Mouse (Mus musculus): ENCODE data around the gene Mrps35. TPM values are rescaled to one million over a fixed set of nuclear protein-coding genes. Genes with fewer than 3 reads are reported as not detected.

The Mrps35 gene
- polyA plus RNA-seq, 1 experiment: 44.9 TPM

DNA sequence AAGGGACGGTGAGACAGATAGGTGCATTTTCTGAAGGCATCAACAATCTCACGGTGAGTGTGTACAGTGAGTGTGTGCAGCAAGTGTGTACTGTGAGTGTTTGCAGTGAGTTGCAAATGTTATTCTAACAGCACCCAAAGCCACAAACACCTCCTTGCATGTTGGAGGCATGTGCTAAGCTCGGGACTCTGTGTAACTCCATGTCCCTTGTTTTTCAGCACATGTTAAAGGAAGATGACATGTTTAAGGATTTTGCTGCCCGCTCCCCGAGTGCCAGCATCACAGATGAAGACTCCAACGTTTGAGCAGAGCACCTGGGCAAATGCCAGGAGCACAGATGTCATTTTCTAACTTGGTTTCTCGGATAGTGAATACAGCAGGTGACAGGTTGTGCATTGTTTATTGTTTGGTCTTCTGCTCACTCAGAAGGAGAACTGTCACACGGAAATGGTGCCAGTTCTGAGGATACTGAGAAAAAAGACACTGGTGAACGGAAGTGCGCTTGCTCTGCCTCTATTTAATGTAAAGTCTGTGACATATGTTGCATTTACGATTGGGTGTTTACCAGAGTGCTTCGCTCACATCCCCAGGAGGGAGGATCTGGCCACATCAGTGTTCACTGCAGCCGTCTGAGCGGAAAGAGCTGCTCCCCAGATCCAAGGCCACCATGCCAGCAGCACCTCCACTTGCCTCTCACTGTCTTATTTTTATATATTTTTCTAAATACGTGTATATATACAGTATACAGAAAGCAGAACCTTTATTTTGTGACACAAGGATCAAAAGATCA is 12.3 kb upstream of the Mrps35 start:
- no peak overlapping the region for H3K4me3 ChIP-seq
- H3K4me2 ChIP-seq (ENCODE audit: low read depth): no peak overlapping the region
- H3K27me3 ChIP-seq (ENCODE audit: control insufficient read depth, insufficient read depth, insufficient read length): no peaks in the 10 kb centered on the region
- no peaks in the 10 kb centered on the region for H3K79me2 ChIP-seq (ENCODE audit: control insufficient read depth, insufficient read depth)
- H3ac ChIP-seq (ENCODE audit: control insufficient read depth, insufficient read length): no peak overlapping the region
- TF ChIP-seq MYOG (IDR thresholded peaks at IDR 0.05; ENCODE audit: control insufficient read depth in 1 of 3, insufficient read depth in 1 of 3, insufficient read length in 2 of 3, low read depth in 2 of 3): no peak
- TF ChIP-seq POLR2A (IDR thresholded peaks at IDR 0.05; ENCODE audit: insufficient read length, low read depth): no peak
- TF ChIP-seq USF1 (IDR thresholded peaks at IDR 0.05; ENCODE audit: low read depth): no peak
- TF ChIP-seq CEBPB (IDR thresholded peaks at IDR 0.05; ENCODE audit: insufficient read depth, poor library complexity, severe bottlenecking): no peak
- TF ChIP-seq MYOD1 (IDR thresholded peaks at IDR 0.05; ENCODE audit: control insufficient read depth in 1 of 3, insufficient read length in 2 of 3, low read depth in 2 of 3): no peak
- TF ChIP-seq MAX (IDR thresholded peaks at IDR 0.05; ENCODE audit: low read depth): no peak
- no peak for TF ChIP-seq REST (IDR thresholded peaks at IDR 0.05; ENCODE audit: insufficient read depth, insufficient read length)
- no peak for TF ChIP-seq POLR2AphosphoS2 (IDR thresholded peaks at IDR 0.05; ENCODE audit: insufficient read length, low read depth)
- no peak for TF ChIP-seq SRF (IDR thresholded peaks at IDR 0.05; ENCODE audit: control insufficient read depth, insufficient read length, low read depth)
- TF ChIP-seq TCF3 (IDR thresholded peaks at IDR 0.05; ENCODE audit: insufficient read length, low read depth): no peak
- no peak for TF ChIP-seq TCF12 (IDR thresholded peaks at IDR 0.05; ENCODE audit: insufficient read depth, poor library complexity, severe bottlenecking)
- TF ChIP-seq E2F4 (IDR thresholded peaks at IDR 0.05; ENCODE audit: insufficient read depth): no peak
- H3K36me3 ChIP-seq (ENCODE audit: control insufficient read depth, insufficient read depth): peaks cover 66% of the 10 kb centered on the region

DNA sequence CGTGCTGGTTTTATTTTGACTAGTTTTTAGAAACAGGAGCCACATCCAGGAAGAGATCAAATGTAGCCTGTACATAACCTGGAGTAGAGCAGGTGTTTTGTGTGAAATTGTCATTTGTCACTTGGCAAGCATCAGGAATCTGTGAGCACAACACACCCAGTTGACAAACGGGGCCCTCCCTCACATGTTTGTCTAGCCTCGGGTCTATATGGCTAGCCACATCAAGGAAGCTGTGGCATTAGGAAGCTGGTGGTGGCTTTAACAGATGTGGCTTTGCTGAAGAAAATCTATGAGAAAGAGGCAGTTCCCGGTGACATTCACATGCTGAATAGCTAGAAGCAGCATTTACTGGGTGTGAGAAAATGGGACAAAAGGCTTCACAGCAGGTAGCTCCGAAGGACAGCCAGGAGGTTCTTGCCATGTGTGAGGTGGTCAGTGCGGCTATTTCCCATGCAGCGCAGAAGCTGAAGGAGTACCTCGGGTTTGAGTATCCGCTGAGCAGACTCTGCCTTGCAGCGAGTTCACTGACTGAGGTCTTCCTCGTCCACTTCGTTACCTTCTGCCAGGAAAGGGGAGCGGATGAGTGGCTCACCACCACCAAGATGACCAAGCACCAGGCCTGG is 10.2 kb upstream of the Mrps35 start, which contains the start of gene Rep15:
TSS of gene Rep15 (plus strand) at position 282 of the 623 bp plus-strand sequence.
- H3K36me3 ChIP-seq (ENCODE audit: control insufficient read depth, insufficient read depth): peaks cover 50% of the 10 kb centered on the region
- no peak within 1 kb of the TSS for H3ac ChIP-seq (ENCODE audit: control insufficient read depth, insufficient read length)
- TF ChIP-seq USF1 (IDR thresholded peaks at IDR 0.05; ENCODE audit: low read depth) (no peak), SRF (IDR thresholded peaks at IDR 0.05; ENCODE audit: control insufficient read depth, insufficient read length, low read depth) (no peak), MAX (IDR thresholded peaks at IDR 0.05; ENCODE audit: low read depth) (no peak), MYOG (IDR thresholded peaks at IDR 0.05; ENCODE audit: control insufficient read depth in 1 of 3, insufficient read depth in 1 of 3, insufficient read length in 2 of 3, low read depth in 2 of 3) (no peak), REST (IDR thresholded peaks at IDR 0.05; ENCODE audit: insufficient read depth, insufficient read length) (no peak), E2F4 (IDR thresholded peaks at IDR 0.05; ENCODE audit: insufficient read depth) (no peak), POLR2A (IDR thresholded peaks at IDR 0.05; ENCODE audit: insufficient read length, low read depth) (no peak), TCF12 (IDR thresholded peaks at IDR 0.05; ENCODE audit: insufficient read depth, poor library complexity, severe bottlenecking) (no peak), MYOD1 (IDR thresholded peaks at IDR 0.05; ENCODE audit: control insufficient read depth in 1 of 3, insufficient read length in 2 of 3, low read depth in 2 of 3) (no peak), TCF3 (IDR thresholded peaks at IDR 0.05; ENCODE audit: insufficient read length, low read depth) (no peak), CEBPB (IDR thresholded peaks at IDR 0.05; ENCODE audit: insufficient read depth, poor library complexity, severe bottlenecking) (no peak), POLR2AphosphoS2 (IDR thresholded peaks at IDR 0.05; ENCODE audit: insufficient read length, low read depth) (no peak)
- H3K79me2 ChIP-seq (ENCODE audit: control insufficient read depth, insufficient read depth): no peaks in the 10 kb centered on the region
- H3K27me3 ChIP-seq (ENCODE audit: control insufficient read depth, insufficient read depth, insufficient read length): no peaks in the 10 kb centered on the region
- H3K4me2 ChIP-seq (ENCODE audit: low read depth): no peak within 1 kb of the TSS
- H3K4me3 ChIP-seq: no peak within 1 kb of the TSS

DNA sequence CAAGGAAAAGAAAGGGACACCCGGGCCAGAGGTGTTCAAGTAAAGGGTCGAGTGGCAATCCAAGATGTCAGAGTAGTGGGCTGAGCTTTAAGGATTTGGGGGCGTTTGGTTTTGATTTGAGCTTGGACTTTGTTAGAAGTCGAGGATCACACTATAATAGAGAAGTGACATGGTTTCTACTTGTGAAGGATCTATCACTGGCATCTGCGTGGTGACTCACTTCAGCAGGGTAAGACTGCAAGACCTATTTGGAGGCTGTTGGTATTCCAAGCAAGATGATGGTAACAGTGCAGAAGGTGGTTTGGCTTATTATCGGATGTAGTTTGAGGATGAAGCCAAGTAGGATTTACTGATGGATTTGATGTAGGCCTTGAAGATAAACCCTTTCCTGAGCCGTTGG is 1.1 kb downstream of the Mrps35 start:
- Histone ChIP-seq H3K79me2 (ENCODE audit: control insufficient read depth, insufficient read depth) (peaks cover 21% of the 10 kb centered on the region), H3K27me3 (ENCODE audit: control insufficient read depth, insufficient read depth, insufficient read length) (no peaks in the 10 kb centered on the region), H3K36me3 (ENCODE audit: control insufficient read depth, insufficient read depth) (peaks cover 10% of the 10 kb centered on the region), H3K4me2 (ENCODE audit: low read depth) (peak overlapping the region; percentile 96), H3ac (ENCODE audit: control insufficient read depth, insufficient read length) (peak overlapping the region; percentile 46), H3K4me3 (peak overlapping the region; percentile 57)
- TF ChIP-seq MYOD1 (IDR thresholded peaks at IDR 0.05; ENCODE audit: control insufficient read depth in 1 of 3, insufficient read length in 2 of 3, low read depth in 2 of 3) (no peak), TCF12 (IDR thresholded peaks at IDR 0.05; ENCODE audit: insufficient read depth, poor library complexity, severe bottlenecking) (no peak), MYOG (IDR thresholded peaks at IDR 0.05; ENCODE audit: control insufficient read depth in 1 of 3, insufficient read depth in 1 of 3, insufficient read length in 2 of 3, low read depth in 2 of 3) (no peak), CEBPB (IDR thresholded peaks at IDR 0.05; ENCODE audit: insufficient read depth, poor library complexity, severe bottlenecking) (no peak), SRF (IDR thresholded peaks at IDR 0.05; ENCODE audit: control insufficient read depth, insufficient read length, low read depth) (no peak), USF1 (IDR thresholded peaks at IDR 0.05; ENCODE audit: low read depth) (no peak), REST (IDR thresholded peaks at IDR 0.05; ENCODE audit: insufficient read depth, insufficient read length) (no peak), MAX (IDR thresholded peaks at IDR 0.05; ENCODE audit: low read depth) (no peak), POLR2AphosphoS2 (IDR thresholded peaks at IDR 0.05; ENCODE audit: insufficient read length, low read depth) (no peak), POLR2A (IDR thresholded peaks at IDR 0.05; ENCODE audit: insufficient read length, low read depth) (no peak), TCF3 (IDR thresholded peaks at IDR 0.05; ENCODE audit: insufficient read length, low read depth) (no peak), E2F4 (IDR thresholded peaks at IDR 0.05; ENCODE audit: insufficient read depth) (no peak)

DNA sequence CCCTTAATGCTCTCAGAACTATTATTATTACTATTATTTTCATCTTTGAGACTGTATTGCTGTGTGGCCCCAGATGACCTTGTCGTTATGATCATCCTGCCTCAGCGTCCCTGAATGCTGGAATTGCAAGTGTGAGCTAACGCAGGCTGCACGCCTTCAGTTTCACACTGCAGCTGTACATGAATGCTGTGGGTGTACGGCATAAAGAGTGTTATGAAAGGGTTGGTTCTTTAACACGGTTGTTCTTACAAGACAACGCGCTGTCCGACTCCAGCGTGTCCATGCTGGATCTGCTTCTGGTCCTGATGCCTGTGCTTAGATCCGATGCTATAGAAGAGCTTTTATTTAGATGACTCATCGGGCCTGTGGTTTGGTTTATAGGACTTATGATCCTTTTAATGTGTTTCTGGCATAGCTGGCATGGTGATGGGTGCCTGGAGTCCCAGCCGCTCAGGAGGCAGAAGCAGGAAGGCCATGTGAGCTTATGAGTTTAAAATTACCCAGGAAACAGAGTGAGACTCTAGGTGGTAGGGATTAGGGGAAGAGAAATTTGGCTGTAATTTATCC is 6.8 kb downstream of the Mrps35 start:
- H3K4me2 ChIP-seq (ENCODE audit: low read depth): no peak overlapping the region
- no peak overlapping the region for H3K4me3 ChIP-seq
- TF ChIP-seq USF1 (IDR thresholded peaks at IDR 0.05; ENCODE audit: low read depth): no peak
- no peak for TF ChIP-seq TCF12 (IDR thresholded peaks at IDR 0.05; ENCODE audit: insufficient read depth, poor library complexity, severe bottlenecking)
- TF ChIP-seq E2F4 (IDR thresholded peaks at IDR 0.05; ENCODE audit: insufficient read depth): no peak
- TF ChIP-seq MAX (IDR thresholded peaks at IDR 0.05; ENCODE audit: low read depth): no peak
- TF ChIP-seq CEBPB (IDR thresholded peaks at IDR 0.05; ENCODE audit: insufficient read depth, poor library complexity, severe bottlenecking): no peak
- TF ChIP-seq POLR2AphosphoS2 (IDR thresholded peaks at IDR 0.05; ENCODE audit: insufficient read length, low read depth): no peak
- TF ChIP-seq REST (IDR thresholded peaks at IDR 0.05; ENCODE audit: insufficient read depth, insufficient read length): no peak
- TF ChIP-seq TCF3 (IDR thresholded peaks at IDR 0.05; ENCODE audit: insufficient read length, low read depth): no peak
- TF ChIP-seq SRF (IDR thresholded peaks at IDR 0.05; ENCODE audit: control insufficient read depth, insufficient read length, low read depth): no peak
- TF ChIP-seq MYOD1 (IDR thresholded peaks at IDR 0.05; ENCODE audit: control insufficient read depth in 1 of 3, insufficient read length in 2 of 3, low read depth in 2 of 3): no peak
- no peak for TF ChIP-seq MYOG (IDR thresholded peaks at IDR 0.05; ENCODE audit: control insufficient read depth in 1 of 3, insufficient read depth in 1 of 3, insufficient read length in 2 of 3, low read depth in 2 of 3)
- no peak for TF ChIP-seq POLR2A (IDR thresholded peaks at IDR 0.05; ENCODE audit: insufficient read length, low read depth)
- H3K79me2 ChIP-seq (ENCODE audit: control insufficient read depth, insufficient read depth): peaks cover 3% of the 10 kb centered on the region
- peaks cover 28% of the 10 kb centered on the region for H3K36me3 ChIP-seq (ENCODE audit: control insufficient read depth, insufficient read depth)
- H3ac ChIP-seq (ENCODE audit: control insufficient read depth, insufficient read length): no peak overlapping the region
- H3K27me3 ChIP-seq (ENCODE audit: control insufficient read depth, insufficient read depth, insufficient read length): no peaks in the 10 kb centered on the region
